Mouse (Mus musculus) skeletal muscle tissue, adult 2 months (tissue): Measurements from ENCODE around the gene Rabgap1l.

Experiments used
- DNase-seq: peaks from one replicate; pipeline ENCODE4 v3.0.0-alpha.2; 2012; ENCODE audit warnings: low read depth, low spot score

The Rabgap1l gene

DNA sequence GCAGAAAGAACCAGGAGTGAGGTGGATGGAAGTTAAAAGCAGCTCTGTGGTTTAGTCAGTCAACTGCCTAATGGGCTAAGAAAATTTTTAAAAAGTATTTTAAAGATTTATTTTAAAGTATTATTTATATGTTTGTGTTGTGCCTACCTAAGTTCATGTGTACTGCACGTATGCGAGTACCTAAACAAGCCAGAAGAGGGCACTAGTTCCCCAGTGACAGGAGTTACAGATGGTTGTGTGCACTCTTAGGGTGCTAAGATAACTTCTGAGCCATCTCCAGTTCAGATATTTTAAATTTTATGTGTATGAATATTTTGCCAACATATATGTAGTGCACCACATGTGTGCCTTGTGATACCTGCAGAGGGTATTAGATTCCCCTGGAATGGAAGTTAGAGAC, 476.8 kb downstream of the Rabgap1l start:
- DNase-seq, result no peak

DNA sequence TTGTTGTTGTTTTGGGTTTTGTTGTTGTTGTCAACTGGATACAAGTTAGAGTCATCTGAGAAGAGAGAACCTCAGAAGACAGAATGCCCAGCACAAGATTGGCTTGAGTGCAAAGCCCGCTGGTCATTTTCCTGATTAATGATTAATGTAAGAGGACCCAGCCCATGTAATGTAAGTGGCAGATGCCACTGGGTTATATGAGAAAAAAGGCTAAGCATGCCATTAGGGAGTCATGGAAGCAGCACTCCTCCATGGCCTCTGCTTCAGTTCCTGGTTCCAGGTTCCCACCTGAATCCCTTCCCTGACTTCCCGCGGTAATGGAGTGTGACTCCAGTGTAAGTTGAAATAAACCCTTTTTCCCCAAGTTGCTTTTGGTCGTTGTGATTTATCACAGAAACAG, 480.4 kb downstream of the Rabgap1l start:
- DNase-seq, result no peak

DNA sequence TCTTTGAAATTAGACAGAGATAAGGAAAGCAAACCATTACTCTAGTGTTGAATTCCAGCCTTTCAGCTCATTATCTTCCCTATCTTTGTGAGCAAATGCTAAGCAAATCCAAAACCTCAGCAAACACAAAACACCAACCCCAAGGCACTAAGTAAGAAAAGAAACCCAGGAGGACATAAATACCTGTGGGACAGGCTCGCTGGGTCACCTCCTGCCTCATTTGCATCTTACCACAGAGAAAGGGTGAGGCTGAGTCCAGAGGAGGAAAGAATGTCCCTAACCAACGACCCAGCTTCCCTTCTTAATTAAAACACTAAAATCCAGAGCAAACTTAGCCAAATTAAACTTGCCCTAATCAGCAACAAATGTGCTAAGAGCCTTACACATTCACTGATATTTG, 481.1 kb downstream of the Rabgap1l start:
- no peak for DNase-seq

DNA sequence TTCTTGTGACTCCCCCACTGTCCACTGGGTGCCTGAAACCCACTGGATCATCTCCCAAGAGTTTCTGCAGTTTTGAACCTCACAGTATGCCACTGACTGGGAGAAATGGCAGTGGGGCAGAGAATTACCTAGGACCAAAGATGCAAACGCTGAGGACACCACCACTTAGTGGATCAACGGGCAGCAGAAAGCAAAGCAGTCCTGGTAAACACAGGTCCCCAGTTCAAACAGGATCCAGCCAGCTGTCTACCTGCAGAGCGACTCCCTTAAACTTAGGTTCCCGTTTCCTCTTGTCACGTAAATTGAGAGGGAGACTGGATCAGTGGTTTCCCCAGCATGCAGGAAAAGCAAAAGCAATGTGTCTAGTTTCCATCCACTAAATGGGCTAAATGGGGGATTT, 483.1 kb downstream of the Rabgap1l start:
- DNase-seq, result no peak

DNA sequence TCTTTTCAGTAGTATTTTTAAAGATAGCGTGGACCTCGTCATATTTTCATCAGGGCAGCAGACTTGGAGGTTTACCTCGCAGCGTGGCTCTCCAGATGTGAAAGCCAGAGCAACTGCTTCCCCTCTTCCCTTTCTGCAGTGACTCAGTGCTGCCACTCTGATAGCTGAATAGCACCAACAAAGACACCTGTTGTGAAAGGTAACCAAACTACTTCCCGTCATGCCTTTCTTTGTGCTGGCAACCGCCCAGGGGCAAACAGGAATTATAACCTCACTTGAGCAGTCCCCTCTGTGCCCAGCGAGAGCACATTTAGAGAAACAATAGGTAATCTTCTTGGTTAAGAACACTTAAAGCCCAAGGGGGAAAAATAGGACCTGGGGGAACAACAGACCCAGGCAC, 484.0 kb downstream of the Rabgap1l start:
- no peak for DNase-seq

DNA sequence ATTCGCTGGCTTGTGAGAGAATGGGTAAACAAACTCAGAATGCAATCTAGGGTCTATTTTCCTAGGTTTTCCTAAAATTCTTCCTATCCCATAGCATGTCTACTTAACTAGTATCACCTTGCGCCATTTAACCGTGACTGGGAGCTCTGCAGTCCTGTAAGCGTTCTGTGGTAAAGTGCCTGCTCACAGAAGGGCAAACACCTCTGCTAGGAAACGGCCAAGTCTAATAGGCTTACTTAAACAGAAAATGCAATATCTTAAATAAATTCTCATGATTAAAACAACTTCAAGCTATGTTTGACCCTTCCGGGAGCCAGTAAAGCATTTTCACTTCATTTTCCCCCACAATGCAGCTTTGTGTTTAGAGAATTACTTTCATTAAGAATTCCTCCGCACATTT, 484.5 kb downstream of the Rabgap1l start:
- no peak for DNase-seq

DNA sequence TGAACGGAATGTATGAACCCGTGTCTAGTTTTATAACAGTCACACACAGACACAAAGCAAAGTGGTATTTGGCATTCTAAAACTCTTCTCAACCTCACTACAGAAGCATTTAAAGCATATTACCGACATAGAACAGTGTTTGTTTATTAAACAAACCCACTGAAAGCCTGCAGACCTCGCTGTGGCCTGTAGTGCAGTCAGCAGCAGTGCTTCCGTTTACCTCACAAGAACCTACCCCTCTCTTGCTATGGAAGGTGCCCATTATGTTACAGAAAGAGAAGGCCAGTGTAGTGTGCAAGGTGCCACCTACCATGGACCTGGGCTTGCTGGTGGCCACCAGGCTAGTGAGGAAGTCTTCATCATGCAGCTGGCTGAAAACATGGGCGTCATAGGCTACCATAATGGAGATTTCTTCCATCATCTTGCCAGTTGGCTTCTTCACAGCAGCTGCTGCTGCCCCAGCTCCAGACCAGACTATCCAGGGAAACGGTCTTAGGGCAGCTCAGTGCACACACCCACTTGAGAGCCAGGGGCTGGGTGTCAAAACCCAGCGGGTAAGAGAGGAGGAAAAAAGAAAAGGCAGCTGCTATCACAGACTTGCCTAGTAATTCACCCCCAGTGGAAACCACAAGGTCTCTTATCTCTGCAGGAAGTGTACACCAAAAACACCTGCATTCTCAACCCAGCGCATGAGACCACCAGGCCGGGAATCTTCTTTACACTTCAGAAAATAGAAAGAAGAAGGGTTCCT, 486.0 kb downstream of the Rabgap1l start:
- DNase-seq, result no peak

DNA sequence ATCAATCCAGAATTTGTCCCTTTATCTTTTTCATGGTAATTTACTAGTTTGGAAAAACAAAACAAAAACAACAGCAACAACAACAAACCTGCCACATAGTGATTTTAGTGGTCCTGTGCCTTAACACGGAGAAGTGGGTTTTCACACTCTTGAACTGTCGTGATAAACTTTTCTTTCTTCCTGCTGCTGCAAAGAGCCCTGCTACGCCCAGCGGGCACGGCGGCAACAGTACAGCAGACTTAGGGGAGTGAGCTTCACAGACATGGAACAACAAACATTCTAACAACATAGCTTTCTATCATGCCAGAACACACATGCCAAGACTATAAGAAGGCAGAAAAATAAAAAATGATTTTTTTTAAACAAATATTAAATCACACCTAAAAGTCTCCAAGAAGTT, 486.7 kb downstream of the Rabgap1l start:
- no peak for DNase-seq

DNA sequence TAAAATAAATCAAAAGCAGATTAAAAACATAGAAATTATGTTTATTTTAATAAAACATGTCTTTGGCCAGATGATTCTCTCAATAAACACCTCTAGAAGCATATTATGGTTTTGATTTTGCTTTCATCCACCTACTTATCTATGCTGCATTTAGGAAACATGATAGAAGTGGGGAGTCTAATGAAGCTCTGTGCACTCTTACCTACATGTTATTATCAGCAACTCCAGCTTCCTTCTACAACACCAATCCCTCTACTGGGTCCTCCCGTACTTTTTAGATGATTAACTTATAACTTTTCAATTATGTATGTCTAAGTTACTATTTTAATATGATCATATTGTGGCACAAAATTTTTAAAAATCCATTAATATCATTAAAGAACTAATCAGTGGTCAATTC, 487.2 kb downstream of the Rabgap1l start:
- DNase-seq, result no peak

DNA sequence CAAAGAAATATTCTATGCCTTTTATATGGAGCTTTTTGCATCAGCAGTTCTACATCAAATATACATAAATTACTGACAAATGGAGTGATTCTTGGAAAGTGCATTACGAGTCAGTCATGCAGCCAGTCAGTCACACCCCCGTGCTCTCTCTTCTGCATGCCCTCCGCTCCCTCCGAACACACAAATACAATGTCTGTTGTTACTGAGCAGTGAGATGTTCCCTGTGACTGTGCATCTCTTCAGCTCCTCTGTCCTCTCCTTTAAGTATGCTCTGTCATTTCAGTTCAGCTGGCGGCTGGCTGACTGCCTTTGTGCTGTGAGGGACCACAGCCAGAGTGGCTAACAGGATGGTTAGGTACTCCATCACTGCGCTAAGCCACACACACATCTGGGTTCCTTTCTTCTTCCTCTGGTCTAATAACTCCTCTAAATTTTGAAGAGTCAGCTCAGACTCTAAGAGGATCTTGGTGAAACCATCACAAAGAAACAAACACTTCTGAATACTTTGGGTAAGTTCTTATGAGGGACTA, 488.0 kb downstream of the Rabgap1l start:
- no peak for DNase-seq

DNA sequence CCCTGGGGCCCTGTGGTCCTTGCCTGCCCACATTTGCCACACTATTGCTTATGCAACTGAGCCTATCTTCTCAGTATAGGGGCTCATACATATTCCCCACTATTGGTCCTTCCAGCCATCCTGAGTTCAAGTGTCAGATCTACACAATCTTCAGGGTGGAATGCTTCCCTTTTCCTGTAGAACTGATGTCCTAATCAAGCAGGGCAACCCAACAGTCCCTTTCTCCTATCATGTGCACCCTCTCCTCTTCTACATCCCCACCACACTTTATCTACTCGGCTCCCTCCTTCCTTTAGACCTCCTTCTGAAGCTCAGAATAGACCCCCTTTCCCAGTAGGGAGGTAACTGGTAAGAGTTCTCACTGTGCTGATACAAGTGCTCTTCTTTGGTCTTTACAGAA, 490.7 kb downstream of the Rabgap1l start:
- no peak for DNase-seq

DNA sequence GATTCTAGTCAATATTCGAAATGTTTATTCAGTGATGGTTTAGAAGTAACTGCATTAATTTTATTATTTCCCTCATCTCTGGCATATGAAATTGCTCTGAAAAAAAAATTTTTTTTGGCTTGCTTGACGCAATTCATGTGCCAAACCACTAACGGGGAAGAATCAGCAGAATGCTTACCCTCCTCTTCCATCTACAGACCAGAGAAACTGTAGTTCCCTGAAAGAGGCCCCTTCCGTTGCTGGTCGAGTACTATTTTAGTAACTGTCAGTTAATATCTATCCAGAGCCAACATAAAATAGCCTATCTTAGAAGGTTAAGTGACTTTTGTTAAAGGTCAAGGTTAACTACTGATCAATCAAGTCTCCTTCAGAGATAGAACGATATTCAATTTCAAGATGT, 491.9 kb downstream of the Rabgap1l start:
- DNase-seq, result no peak

DNA sequence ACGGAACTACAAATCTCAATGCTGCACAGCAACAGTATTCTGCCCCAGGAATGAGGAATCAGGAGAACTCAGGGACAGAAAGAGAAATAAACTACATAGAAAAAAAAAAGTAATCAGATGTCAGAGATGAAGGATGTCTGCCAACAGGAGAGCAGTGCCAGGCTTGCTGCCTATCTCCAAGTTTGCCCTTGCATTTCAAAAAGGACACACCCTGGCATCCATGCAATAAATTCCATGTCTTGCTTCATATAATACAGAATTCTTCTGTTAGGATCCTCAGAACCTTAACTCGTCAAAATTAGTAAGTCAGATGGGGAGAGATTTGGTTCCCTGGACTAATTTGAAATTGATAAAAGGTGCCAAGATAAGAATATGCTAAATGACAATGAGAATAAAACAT, 492.3 kb downstream of the Rabgap1l start:
- DNase-seq, result no peak

DNA sequence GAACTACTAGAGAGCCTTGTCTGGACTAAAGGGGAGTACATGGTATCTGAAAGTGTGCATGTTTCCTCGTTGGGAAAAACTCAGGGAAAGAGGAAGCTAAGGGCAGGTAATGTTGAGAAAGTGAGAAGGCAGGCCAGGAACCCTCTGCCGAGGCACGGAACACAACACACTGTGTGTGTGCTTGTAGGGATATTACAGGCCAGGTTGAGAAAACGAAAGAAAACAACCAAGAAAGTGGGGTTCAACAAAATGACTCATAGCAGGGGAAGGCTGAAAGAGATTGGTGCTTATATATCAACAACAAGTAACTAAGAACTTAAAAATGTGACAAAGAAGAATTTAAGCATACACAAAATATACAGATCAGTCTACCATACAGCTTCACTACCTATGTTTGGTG, 493.0 kb downstream of the Rabgap1l start:
- no peak for DNase-seq

DNA sequence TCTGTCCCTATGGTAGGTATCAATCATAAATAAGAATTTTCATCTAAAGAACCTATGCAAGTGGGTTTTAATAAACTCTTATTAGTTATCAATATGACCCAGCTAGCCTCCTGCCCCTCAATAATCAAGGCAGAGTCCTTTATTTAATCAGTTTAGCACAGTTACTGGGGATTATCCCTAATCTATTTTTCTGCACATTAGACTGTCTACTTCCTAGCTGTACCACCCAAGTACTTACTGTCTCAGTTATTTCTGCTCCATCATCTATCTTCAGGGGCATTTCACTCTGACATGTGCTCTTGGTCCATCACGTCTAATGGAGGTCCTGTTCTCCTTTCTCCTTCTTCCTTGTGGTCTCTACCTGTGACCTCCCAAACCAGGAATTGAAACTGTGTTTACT, 494.1 kb downstream of the Rabgap1l start:
- DNase-seq, result no peak

DNA sequence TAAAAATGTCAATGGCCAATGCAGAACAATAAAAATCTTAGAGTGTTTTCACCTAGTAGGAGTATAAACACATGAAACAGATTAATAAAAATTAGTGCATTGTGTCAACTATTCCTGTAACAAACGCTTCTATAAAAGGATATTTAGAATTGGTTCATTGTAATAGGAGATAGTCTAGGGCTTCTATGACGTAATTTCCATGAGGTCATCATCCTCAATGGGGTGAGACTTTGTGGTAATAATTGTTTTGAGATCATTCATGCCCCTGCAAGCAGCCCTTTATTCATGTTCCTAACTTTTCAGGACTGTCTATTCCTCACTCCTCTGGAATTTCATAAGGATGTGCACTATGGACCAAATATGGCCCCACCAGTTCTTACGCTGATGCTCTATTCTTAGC, 495.3 kb downstream of the Rabgap1l start:
- no peak for DNase-seq

DNA sequence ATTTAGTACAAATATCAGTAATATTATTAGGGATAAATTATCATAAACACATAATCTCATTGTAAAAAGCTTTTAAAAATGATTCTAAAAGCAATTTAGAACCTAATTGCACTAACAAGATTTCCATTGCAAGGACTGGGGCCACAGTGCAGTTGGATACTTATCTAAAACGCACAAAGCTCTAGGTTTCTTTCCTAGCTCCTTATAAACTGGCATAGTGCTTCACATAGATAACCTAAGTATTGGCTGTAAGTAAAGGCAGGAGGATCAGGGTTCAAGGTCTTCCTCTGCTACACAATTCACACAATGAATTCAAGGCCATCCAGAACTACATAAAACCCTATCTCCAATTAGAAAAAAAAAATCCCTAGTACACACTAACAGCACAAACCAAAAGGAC, 497.7 kb downstream of the Rabgap1l start:
- no peak for DNase-seq

DNA sequence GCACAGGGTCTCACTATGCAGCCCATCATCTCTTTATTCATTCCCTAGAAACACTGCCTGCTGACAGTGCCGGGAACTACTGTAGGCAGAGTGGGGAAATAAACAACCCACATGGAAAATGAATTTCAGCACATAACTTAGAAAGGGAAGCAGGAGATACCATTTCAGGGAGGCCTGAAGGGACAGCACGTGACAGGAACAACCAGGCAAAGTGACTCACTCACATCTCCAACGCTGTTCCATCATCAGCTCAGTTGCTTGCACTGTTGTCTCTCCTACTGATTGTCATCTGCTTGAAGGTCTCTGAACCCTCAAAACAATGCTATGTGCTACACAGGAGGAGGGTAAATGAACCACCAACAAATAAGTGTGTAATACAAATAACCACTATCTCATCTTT, 499.5 kb downstream of the Rabgap1l start:
- DNase-seq, result no peak

DNA sequence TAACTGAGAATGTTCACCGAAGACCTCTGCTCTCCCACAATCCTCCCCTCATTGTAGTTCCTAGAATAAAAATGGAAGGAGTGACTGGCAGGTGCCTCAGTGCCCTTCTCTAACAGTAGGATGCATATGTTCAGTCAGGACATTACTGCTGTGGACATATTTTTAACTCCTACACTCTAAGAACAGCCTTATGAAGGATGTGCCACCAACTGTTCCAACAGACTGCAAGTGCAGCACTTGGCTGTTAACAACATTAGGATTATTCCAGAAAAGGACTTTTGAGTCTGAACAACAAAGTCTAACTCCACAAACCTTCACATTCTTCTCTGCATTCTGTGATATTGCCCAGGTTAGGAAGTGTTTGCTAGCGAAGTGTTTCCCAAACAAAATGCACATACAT, 501.0 kb downstream of the Rabgap1l start:
- DNase-seq, result no peak

DNA sequence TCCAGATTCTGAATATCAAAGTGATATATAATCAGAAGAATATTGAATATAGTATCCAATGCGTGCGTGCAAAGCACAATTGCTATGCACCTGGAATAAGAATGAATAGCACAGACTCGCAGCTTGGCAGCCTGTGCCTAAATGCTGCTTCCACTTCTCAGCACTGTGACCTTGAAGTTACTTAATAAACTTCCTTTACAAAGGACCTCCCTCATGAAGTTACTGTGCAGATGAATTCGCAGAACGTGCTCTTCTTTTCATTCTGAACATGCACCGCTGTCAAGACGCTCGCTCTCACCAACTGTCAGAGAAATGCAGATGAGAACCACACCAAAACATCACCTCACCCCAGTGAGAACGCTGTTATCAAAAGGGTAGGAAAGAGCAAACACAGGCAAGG, 502.8 kb downstream of the Rabgap1l start:
- DNase-seq, result no peak

DNA sequence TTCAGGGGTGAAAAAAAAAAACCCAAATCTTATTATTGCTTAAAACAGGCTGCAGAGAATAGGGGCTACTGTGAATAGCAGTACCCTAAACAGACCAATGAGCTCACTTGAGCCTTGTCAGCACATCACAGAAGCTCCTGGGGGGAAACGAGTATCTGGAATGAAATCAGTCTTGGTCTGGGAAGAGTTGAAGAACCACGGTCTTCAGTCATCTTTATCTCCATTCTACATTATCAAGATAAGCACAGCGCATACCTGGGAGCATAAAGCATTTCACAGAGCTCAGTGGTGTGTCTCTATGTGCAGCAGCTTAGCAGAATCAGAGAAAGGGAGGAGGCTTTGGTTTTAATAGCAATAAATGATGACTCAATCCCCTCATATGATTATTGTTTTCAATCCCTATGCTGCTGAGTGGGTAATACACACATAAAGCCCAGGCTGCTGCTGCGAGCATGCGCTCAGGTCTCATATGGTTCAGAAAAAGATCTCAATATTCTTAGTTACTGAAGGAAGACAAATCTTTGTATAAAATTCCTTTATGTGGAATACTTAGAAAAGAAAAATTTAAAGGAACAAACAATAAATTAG, 505.9 kb downstream of the Rabgap1l start:
- DNase-seq, result no peak

DNA sequence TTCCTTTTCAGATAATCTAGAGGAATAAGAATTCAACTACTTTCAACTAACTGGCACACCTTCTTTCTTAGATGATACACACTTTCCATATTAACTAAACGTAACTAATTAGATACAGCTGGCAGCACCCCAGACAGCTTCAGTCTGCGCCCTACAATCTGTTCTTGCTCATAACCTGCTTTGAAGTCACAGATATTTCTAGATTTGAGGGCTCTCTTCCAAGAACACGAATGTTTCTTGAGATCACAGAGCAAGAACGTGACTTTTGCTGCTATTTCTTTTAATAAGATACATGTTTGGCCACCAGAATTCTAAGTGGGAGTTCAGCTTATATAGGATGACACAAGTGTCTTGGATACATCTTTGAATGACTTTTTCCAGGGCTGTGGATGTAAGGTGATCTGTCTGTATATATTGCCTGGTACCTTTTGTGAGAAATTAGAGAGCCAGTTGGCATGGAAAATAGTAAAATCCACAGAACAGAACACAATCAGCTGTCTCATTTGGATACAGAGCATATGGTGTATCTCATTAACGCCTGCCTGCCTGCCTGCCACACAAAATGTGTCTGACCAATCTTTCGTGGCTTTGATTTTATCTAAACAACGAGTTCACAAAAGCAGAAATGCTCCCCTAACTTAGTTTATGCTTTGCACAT, 506.5 kb downstream of the Rabgap1l start:
- DNase-seq, result no peak

DNA sequence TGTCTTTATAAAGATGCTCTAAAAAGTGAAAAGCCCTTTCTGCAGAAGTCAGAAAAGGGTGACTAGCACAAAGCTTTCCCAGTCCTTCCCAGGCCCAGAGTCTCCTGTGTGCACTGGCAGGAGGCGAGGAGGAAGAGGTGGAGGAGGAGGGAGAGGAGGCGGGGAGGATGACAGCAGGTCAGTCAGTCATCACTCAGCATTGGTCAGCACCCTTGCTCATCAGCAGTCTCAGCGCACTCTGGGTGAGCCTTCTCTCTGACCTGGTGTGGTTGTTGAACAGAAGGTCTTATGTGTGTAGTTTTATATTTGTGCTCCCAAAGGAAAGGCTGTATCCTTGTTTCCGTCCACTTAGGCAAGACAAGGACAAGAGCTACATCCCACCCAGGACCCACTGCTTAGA, 508.8 kb downstream of the Rabgap1l start:
- DNase-seq, result no peak
